Mouse (Mus musculus) naive thymus-derived CD4-positive, alpha-beta T cell, adult 2 months (primary cell): ENCODE results near the gene Trf.
"Not testable (repeated sequence)": the region's sequence is repeated elsewhere in the genome, so short reads cannot be mapped to it uniquely, and the experiment has no call there.

ENCODE experiments used
- DNase-seq: peaks from one replicate; pipeline ENCODE4 v3.0.0-alpha.2; 2011; ENCODE audit warnings: low read depth

The Trf gene

GRCm38 (mm10) chr9:103224721-103225120, 5.5 kb downstream of the Trf start:
- DNase-seq, result no peak

- DNase-seq, result no peak
Observed at GRCm38 (mm10) chr9:103214281-103214680, 16.0 kb downstream of the Trf start.

- DNase-seq, result no peak
Observed at GRCm38 (mm10) chr9:103213631-103214030, 16.6 kb downstream of the Trf start.

- no peak for DNase-seq
Observed at GRCm38 (mm10) chr9:103212654-103213420, 17.4 kb downstream of the Trf start.

DNA sequence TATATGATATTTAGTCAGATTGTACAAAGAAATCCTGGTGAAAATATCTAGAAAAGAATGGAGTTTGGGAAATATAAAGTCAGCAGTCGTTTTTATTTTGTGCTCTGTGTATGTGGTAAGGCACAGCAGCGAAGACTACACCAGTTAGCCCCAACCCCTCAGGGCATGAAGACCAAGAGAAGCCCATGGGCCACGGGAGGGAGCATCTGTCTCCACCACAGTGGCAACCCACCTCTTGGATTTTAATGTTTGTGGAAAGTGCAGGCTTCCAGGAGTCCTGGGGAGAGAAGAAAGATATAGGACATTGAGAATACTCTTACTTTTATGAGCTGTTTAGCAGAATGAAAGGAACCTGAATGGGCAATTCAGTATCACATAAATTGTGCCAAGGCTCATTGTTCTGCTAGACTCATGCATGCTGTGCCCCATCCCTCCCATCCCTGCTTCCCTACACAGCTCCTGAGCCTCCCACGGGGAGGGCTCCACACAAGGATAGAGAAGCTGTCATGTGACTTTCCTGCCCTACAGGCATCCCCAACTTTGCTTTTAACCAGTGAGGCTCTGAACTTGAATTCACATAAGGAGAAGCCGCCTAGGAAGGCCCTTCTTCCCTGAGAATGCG, 21.3 kb downstream of the Trf start:
- DNase-seq, result no peak

DNA sequence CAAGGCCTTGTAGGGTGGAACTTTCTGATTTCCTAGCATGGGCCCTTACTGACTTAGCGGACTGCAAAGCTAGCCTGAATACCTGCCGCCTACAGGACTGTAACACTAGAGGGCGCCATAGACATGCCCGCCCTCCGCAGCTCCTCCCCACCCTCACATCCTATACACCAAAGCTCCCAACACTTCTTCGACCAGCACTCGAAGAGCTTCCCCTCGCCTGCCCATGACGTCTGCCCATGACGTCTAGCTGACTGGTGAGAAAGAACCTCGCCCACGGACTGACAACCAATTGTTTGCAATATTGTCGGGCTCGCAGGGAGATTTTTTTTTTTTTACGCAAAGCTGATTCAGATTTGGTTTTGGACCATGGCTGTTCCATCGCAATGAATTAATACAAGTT, 22.4 kb downstream of the Trf start:
- DNase-seq, result peak; percentile 90

DNA sequence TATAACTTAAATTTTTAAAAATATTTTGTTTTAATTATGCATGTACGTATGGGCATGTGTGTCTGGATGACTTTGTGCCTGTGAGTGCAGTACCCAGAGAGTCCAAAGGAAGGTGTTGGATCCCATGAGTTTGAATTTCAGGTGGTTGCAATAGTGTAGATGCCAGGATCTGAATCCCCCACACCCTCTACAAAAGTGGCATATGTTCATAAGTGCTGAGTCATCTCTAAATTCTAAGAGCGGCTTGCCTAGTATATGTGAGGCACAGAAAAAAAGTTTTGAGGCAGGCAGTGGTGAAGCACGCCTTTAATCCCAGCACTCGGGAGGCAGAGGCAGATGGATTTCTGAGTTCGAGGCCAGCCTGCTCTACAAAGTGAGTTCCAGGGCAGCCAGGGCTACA, 24.5 kb downstream of the Trf start:
- DNase-seq, result no peak

DNA sequence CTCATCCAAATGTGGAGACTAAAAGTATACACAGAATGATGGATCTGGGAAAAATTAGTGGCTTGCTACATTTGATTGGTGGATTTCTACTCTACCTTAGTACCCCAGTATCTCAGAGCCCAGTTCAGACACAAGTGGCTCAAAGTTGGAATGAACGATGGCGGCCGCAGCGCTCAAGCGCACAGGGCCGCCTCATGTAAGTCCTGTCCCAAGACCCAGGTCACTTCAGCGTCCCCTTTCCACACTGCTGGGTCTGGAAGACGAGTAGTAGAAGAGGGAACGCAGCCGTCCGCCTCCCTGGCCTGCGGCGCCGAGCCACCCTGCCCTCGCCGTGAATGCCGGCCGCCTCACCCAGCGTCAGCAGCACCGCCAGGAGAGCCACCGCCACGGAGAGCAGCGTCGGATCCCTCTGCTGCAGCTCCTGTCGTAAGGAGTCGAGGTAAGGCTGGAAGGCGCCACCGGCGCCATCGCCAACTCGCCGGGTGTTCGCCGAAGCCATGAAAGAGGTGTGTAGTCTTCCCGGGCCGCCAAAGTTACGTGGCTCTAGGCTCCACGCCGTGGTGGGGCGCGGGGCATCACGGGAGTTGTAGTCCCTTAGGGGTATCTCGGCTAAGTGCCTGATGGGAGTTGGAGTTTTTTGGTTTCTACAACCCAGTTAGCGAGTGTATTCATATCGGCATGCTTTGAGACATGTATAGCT, 28.5 kb downstream of the Trf start, which contains the start of gene Srprb:
Gene Srprb, minus strand, starts transcription at position 577 of the 700 bp plus-strand sequence.
- DNase-seq, result peak; percentile 92

- DNase-seq, result no peak
Observed at GRCm38 (mm10) chr9:103188416-103188815, 41.8 kb downstream of the Trf start.

- DNase-seq, result no peak
Observed at GRCm38 (mm10) chr9:103186747-103187146, 43.5 kb downstream of the Trf start.

DNA sequence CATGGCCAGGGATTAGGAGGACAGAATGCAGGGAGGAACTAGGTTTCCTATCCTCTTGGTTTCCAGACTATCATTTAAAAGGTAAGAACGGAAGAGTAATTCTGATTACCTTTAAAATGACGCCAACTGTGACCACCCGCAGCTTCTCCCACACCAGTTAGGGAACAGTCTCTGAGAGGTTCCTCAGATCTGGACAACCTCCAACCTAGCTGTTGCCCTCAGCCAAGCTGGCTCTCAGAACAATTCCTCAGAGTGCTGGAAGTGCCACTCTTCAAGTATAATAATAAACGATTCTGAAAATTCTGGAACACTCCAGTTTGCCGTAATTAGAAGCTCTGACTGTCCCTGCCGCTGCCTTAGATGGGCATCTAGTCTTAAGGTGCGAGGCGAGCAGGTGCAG, 44.3 kb downstream of the Trf start:
- DNase-seq, result no peak

- no peak for DNase-seq
Observed at GRCm38 (mm10) chr9:103184855-103185254, 45.4 kb downstream of the Trf start.

- no peak for DNase-seq
Observed at GRCm38 (mm10) chr9:103181886-103182285, 48.4 kb downstream of the Trf start.

DNA sequence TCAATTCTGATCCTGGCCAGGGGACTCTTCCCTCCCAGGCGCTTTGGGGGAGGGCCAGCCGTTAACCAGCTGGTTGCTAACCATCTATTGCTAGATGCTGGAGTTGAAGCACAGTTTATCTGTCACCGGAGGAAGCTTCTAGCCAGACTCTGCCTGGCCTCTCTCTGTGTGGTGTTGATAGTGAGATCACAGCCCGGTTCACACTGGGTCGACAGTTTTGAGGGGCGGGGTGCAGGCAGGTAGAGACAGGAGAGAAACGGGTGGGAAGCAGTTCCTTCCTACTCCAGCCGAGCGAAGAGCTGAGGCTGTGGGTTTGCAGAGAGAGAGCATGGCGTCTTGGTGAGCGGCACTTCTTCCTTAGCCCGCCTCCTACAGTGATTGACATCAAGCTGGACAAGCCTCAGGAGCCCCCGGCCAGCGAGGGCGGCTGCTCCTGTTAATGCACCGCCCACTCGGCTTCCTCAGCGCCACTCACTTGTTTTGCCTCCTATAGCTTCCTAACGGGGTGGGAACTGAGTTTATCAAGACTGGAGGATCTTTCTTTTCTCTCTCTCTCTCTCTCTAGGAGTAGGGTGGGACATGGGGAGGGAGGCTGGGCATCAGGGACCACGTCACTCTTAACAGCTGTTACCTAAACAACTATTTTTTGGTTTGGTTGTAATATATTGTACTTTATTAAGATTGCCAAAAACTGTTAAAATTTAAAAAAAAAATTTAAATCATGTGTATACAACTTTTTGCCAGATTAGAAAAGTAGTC, 49.3 kb downstream of the Trf start:
- DNase-seq, result peak; percentile 69

DNA sequence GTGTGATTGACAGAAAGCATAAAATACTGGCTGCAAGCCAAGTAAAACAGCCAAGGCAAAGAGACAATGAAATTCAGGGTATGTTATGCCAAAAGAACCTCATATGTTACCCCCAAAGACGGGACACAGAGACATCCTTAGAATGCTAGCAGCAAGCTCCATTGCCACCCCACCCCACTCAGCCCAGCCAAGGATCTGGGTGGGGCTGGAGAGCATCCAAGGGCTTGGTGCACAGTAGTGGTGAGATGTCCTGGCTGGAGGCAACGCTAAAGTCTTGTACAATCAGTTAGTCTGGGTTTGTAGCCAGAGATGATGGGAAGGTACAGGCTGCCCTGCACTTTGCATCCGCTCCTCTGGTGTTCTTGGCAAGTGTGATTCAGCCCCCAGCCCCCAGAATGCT, 49.9 kb downstream of the Trf start:
- DNase-seq, result peak; percentile 11

DNA sequence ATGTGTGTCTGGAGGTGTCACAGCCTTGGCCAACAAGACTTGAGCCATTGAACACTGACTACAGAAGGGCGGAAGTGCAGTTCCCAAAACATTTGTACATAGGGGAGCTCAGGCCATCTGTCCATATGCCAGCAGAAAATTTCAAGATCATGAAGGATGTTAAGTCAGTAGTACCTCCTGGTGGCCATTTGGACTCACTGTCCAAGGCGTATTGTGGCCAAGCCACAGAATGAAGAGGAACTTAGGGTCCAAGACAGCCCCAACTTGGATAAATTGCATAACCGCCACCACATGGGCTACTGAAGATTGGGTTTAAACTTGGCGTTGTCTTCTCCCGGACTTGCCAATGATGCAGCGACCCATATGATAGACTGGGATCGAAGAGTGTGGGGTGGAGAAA, 54.6 kb downstream of the Trf start:
- DNase-seq, result no peak

DNA sequence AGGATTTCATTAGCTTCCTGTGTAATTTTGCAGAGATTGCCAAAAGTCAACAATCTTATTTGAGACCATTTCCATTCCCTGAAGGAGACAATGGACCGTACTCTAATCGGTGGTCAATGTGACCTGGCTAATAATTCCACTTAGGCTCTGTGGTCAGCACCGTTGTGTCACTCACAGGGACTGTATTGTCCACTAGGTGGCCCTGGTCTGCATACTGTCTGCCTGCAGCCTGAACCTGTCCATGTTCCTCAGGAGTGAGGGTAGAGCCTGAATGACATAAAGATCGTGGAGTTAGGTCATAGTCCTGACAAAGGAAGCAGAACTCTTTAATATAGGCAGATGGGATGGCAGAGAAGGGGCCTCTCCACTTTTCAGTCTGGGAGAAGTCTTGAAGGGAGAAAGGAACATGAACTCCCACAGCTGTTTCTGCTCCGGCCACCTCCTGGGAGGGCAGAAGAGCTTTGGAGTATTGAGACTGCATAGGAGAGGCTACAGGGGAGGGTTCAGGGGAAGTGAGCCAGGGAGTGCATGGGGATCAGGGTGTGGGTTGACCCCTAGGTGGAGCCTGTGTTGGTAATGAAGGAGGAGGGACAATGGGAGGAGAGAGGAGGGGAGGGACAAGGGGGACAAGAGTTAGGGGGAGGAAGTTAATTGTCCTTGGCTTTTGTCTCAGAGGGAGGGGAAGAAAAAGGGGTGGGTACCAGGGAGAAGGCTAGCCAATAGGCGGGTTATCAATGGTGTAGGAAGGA, 55.3 kb downstream of the Trf start:
- no peak for DNase-seq

- DNase-seq, result no peak
Observed at GRCm38 (mm10) chr9:103168771-103169170, 61.5 kb downstream of the Trf start.

DNA sequence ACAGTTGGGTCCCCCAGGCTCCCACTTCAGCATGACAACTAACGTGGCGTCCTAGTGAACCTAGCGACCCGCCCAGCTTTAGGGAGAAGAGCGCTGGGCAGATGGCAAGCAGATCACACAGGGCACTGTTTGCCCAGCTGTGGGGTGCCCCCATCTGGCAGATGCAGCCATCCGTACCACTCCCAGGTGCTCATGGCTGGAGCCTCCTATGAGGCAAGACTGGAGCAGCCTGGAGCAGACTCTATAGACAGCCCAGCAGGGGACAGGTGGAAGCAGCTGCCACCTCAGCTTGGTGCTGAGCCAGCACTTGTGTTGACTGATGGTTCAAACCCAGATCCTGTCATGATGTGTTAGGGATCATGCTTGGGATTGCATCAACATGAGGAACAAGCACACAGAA, 62.2 kb downstream of the Trf start:
- DNase-seq, result no peak

GRCm38 (mm10) chr9:103163806-103164205, 66.4 kb downstream of the Trf start:
- no peak for DNase-seq

GRCm38 (mm10) chr9:103155158-103155557, 75.1 kb downstream of the Trf start:
- DNase-seq, result not testable (repeated sequence)

DNA sequence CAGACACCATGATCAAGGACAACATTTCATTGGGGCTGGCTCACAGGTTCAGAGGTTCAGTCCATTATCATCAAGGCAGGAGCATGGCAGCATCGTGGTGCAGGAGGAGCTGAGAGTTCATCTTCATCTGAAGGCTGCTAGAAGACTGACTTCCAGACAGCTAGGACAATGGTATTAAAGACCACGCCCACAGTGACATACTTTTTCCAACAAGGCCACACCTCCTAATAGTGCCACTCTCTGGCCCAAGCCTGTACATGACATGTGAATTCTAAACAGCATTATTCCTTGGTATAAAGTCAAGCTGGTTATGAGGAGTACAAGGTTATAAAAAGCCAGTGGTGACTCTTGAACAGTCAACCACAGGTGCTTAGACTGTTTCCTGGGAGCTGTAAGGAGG, 75.7 kb downstream of the Trf start:
- DNase-seq, result no peak
